Comparison of ENCODE assay signal across 9 mouse cellular contexts in the genomic region with DNA sequence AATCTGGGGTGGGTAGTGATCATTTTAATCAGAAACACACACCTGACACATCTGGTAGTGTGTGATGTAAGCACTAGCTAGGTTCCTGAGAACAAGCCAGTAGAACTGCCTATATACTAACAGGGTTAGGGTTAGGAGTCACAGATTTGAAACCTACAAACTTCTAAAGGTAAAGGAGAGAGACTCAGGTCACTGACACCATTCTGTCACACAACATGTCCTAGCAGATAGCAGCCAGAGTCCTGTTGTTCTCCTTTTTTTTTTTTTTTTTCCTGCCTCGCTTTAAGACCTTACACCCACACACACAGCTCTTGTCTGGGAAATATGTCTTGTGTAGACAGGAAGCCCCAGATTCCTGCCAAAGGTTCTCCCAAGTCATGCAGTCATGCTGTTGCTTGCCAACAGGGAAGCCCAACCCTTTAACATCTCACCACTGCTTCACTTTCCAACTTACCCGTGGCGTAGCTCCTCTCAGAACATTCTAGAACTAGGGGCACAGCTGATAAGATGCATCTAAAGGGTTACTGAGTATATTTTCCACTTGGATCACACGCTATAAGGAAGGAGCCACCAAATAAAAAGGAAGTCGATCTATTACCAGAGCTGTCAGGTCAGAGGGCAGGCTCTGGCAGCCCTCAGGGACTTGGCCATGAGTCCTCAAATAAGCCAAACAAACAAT. TPM values are rescaled to one million over a fixed set of nuclear protein-coding genes. Genes with fewer than 3 reads are reported as not detected.
A peak's percentile ranks its signal among the peaks of the same experiment; 100 is the strongest.
DNase-seq lines count a peak whose midpoint lies in the region; TF ChIP-seq lines count a peak whose summit lies in the region.
"Had no signal": no experiment of that assay in that cellular context is flagged by ENCODE, and none has a peak within 500 bp of the region (broad histone marks: within the 10 kb centered on the region; RNA-seq: fewer than 3 reads in every experiment).

No protein-coding gene starts in this region.

- TF ChIP-seq POLR2A in heart, adult 2 months (IDR thresholded peaks at IDR 0.05; ENCODE audit: insufficient read depth, low read depth, low read length) = no peak

- H3K4me3 ChIP-seq in heart, adult 2 months = no peak overlapping the region

- H3K27ac ChIP-seq in heart, adult 2 months = peak overlapping the region; percentile 75
- H3K27ac ChIP-seq: macrophage had no signal

- peak; percentile 97 for TF ChIP-seq EP300 in heart, adult 2 months (IDR thresholded peaks at IDR 0.05; ENCODE audit: insufficient read depth, low read depth, low read length)

- H3K36me3 ChIP-seq in heart, adult 2 months (ENCODE audit: control insufficient read depth, insufficient read depth, low read length) = peaks cover 19% of the 10 kb centered on the region

- no peak for TF ChIP-seq CTCF in heart, adult 2 months (IDR thresholded peaks at IDR 0.05)

- no peak overlapping the region; the same call in 1 of the 2 replicates for H3K9ac ChIP-seq in heart, adult 2 months (ENCODE audit: low read depth, low read length)

- peak; percentile 16 for DNase-seq in 3134 (ENCODE audit: extremely low read depth, insufficient read length, low spot score)
- DNase-seq in adipocyte (ENCODE audit: low spot score) = peak; percentile 100
- DNase-seq in heart, adult 2 months = peak; percentile 66 to 83
- DNase-seq in lung, adult 18-20 months = peak; percentile 74 to 79
- no peak for DNase-seq in T-cell, adult 2 months (ENCODE audit: low spot score)
- DNase-seq in thymus, postnatal 10 days (ENCODE audit: low spot score in 2 of 2) = no peak
- no peak for DNase-seq in thymus, postnatal 36 days
- DNase-seq in spleen, postnatal 10 days (ENCODE audit: low spot score in 2 of 2) = no peak

- intact Hi-C loops in heart, adult 2 months (cut with DNase I) = loop anchor here (1.0 to 2.0 kb wide), 2 partner anchors 25 to 63 kb away; no protein-coding TSS in a partner anchor

- no peaks in the 10 kb centered on the region; the same call in 1 of the 2 replicates for H3K79me2 ChIP-seq in heart, adult 2 months (replicated peaks; ENCODE audit: control insufficient read depth, insufficient read depth, low read length)

- WGBS in heart, adult 2 months = 7% methylated on average over 5 of the region's 5 CpGs

- peaks cover 5% of the 10 kb centered on the region for H3K4me1 ChIP-seq in heart, adult 2 months (ENCODE audit: control insufficient read depth, insufficient read depth, low read length)

- H3K27me3 ChIP-seq in heart, adult 2 months (ENCODE audit: control insufficient read depth, insufficient read depth, low read length) = no peaks in the 10 kb centered on the region

RNA-seq across cellular contexts. Expression of a gene that starts 45.8 kb away (rescaled TPM):
- total RNA-seq in heart, adult 2 months (2021) = 1 to 10 TPM; 4.8 to 6.1 TPM
- polyA plus RNA-seq in heart, adult 2 months (2012; rRNA removed) = 4.6 and 7.0 TPM in 2 replicates

Comparison
In these comparisons a context has a peak if more than half of its experiments do, and no peak if none do; other contexts are left out.
1. DNase-seq: peak in 3134 (single experiment), adipocyte (single experiment), heart, adult 2 months (2 of 2) and lung, adult 18-20 months (2 of 2); none in T-cell, adult 2 months (single experiment), thymus, postnatal 10 days (0 of 2), thymus, postnatal 36 days (0 of 2) and spleen, postnatal 10 days (0 of 2).